Mouse (Mus musculus) monocyte, adult 2 months (primary cell): ENCODE results near the gene Cd4.
"Not testable (repeated sequence)": the region's sequence is repeated elsewhere in the genome, so short reads cannot be mapped to it uniquely, and the experiment has no call there.

ENCODE experiments used
- DNase-seq, 2 experiments: peaks; one replicate each; pipeline ENCODE4 v3.0.0; 2022; ENCODE audit warnings: low spot score in 2 of 2, low read depth in 1 of 2

The Cd4 gene

DNA sequence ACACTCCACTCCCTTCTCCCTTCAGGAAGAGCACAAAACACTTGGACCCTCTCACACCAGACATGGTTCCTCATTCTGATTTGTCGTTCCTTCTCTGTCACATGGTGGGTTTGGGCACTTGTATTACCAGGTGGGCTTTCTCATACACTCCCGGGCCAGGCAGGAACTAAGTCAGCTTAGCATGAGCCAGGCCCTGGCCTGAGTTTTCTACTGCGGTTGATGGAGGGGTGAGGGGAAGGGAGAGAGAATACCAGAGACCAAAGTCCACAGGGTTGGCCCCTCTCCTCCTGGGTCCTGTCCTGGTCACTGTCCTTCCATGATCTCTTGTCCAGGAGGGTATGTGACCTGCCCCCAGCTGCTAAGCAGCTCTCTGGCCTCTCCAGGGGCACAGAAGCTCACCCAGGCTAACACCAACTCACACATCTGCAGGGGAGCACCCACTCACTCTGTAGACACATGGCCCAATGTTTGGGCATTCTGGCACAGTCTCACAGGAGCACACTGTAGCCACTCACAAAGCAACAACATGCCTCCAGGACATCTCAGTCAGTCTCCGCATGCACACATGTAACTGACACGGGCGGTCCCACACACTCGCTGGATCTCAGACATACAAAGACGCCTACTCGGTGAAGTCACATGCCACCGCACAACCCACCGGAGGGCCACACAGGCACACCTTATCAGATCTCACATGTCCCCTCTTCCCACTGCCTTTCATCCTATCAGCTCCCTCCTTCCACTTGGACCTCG, 28.1 kb upstream of the Cd4 start:
- no peak for DNase-seq

DNA sequence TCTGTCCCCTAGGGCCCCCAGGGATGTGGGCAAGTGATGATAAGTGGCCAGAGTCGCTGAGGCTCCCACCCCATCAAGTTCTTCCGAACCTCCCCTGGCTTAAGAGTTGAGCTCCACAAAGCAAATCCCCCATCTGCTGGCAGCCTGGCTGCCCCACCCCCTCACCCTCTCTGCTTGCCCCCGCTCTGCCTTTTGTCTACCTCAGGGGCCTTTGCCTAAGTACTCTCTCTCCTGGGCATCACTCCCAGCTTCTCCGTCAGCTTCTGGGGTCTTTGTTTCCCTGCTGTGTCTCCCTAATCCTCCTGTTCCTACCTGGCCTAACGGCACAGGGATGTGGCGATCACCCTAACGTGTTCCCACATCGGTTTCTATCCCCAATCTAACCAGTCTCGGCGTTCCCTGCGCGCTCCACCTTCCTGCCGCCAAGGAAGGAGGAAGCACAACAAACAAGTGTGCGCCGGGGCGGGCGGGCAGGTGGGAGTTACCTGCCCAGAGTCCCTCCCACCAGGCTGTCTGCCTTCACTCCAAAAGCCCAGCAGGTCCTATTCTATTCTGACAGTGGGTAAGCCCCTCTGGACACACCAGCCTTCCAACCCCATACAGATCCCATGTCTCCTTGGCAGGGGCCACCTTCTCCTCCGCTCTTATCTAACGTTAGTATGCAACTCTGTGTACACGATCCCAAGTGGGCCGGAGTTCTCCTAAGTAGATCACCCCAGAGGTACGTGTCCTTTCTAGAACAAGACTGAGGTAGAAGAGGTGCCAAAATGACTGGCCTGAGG, 27.3 kb upstream of the Cd4 start:
- no peak for DNase-seq

DNA sequence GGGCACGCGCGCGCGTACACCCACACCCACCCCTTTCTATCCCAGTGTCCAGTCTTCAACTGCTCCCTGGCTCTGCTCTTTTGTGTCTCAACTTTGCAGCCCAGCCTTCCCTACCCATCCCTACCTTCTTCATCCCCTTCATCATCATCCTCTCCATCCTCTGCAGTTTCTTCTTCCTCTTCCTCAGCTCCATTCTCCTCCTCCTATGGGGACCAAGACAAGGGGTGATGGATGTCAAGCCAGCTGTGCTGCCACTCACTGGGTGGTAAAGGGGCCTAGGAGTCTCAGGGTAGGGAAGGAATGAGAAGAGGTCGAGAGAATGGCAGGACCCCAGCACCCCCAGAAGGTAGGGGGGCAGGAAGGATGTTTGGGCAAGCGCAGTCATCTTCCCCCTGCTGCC, 26.5 kb upstream of the Cd4 start:
- no peak for DNase-seq

DNA sequence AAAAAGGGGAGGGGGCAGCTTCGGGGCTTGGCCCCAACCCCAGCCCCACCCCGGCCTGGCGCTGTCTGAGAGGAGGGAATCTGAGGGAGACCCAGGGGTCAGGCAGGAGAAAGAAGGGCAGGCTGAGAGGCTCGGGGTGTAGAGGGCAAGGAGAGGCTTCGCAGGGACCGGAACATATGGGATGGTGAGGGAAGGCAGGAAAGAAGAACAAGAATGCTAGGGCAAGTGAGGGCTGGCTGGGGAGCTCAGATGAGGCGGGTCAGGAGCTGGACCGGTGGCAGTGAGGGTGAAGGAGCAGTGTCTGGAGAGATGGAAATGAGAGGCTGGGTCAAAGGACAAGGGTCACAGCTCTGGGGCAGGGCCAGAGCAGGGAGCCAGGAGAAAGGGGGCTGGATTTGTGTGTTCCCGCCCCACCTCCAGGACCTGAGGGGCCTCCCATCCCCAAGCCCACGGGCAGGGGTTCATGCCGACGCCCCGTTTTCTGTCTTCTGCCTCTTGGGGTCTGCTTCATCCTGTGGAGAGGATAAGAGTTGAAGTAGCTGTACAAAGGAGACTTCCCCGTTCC, 25.8 kb upstream of the Cd4 start:
- no peak for DNase-seq

DNA sequence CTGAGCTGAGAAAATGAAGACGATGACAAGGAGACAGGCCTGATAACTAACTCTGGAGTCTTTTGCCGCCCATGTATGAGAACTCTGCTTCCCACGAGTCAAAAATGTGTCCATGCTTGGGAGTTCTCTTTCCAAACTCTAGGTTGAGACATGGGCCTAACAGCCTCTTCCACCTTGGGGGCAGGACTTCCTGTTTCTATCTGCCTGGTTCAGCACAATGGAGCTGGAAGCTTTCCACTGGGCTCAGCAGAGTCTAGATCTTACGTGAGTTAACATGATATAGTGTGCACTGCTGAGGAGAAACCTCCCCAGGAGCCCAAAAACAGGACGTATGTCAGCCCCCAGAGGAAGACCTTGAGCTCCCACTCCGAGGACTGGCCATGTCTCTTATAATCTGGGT, 25.2 kb upstream of the Cd4 start:
- DNase-seq = no peak

DNA sequence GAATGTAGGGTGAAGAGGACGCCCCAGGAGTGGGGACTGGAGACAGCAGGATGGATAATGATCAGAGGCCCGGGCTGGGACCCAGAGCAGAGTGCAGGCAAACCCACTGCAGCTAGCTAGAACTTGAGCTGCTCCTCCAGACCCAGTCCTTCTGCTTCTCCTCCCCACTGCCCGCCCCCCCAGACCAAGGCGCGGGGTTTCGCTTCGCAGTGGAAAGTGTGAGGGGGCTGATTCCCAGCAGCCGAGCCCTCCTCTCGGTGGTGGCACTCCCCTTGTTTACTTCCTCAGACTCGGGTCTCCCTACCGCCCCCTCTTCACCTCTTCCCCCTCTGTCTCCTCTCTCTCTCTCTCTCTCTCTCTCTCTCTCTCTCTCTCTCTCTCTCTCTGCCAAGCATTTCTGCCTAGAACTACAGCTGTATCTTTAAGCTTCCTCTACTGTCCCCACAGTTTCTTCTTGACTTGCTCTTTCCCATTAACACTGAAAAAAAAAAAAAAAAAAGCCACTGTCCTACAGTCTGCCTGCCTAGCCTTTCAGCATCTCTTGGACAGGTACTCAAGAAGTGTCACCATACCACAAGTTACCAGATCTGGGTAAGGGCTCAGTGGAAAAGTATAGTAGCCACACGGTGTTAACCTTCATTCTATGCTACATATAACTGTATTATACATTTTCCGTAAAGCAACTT, 23.7 kb upstream of the Cd4 start, which contains the start of gene Lag3:
Gene Lag3 (minus strand): TSS at position 173 of the 686 bp plus-strand sequence.
- DNase-seq = no peak

DNA sequence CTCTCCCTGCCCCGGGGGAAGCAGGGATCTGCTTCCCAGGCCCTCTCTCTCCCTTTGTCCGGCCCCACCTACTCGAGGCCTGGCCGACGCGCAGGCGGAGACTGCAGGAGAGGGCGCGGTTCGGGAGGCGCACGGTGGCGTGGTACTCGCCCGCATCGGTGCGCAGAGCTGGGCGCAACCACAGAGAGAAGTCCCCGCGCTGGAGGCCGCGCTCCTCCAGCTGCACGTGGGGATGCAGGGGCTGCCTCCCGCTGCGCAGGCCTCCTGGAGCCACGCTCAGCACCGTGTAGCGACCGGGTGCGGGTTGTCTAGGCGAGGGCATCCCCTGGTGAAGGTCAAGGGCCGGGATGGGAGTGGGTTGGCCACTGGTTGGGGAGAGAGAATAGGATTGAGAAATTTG, 22.0 kb upstream of the Cd4 start:
- DNase-seq = no peak

DNA sequence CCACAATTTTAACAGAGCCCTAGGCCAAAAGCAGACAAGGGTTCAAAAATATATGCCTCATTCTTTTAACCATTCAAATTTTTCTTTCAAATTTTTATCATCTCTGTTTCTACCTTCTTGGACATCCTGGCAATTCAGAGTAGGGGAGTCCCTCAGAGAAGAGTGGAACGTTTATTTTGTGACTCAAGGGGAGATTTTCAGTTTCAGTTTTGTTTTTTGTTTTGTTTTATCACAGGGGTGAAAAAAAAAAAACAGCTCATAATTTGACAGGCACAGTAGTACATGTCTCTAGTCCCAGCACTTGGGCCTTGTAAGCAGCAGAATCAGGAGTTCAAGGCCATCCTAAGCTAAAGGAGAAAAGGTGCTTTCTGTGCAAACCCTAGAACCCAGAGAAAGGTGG, 19.7 kb upstream of the Cd4 start:
- DNase-seq = no peak

DNA sequence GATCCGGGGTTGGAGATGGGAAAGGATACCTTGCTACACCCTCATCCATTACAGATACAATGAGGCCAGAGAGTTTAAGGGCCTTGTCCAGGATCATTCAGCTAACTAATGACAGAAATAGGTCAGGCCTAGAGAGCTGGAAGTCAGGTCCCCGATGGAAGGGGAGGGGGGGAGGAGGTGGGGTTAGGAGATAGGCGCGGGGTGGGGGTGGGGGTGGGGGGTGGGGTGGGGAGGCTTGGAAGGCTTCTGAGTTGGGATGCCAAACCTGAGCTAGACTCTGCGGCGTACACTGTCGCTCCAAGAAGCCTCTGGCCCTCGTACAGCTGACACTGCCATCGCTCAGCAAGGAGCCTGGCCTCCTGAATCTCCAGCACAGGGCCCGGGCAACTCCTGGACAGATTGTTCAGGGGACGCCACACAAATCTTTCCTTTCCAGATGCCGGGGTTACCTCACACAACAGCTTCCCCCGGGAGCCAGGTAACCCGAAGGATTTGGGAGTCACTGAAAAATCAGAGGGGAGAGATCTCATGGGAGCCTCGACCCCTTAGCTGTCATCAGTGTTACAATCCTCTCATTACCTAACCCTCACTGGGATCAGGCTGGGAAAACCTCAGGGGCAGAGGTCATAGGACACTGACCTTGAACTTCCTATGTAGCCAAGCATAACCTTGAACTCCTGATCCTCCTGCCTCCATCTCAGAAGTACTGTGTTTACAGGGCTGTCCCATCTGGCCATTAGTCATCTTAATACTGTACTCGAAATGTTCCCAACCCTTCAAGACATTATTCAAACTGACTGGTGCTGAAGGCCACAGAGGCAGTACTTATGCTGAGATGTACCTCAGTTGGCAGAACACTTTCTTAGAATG, 17.2 kb upstream of the Cd4 start:
- no peak for DNase-seq

DNA sequence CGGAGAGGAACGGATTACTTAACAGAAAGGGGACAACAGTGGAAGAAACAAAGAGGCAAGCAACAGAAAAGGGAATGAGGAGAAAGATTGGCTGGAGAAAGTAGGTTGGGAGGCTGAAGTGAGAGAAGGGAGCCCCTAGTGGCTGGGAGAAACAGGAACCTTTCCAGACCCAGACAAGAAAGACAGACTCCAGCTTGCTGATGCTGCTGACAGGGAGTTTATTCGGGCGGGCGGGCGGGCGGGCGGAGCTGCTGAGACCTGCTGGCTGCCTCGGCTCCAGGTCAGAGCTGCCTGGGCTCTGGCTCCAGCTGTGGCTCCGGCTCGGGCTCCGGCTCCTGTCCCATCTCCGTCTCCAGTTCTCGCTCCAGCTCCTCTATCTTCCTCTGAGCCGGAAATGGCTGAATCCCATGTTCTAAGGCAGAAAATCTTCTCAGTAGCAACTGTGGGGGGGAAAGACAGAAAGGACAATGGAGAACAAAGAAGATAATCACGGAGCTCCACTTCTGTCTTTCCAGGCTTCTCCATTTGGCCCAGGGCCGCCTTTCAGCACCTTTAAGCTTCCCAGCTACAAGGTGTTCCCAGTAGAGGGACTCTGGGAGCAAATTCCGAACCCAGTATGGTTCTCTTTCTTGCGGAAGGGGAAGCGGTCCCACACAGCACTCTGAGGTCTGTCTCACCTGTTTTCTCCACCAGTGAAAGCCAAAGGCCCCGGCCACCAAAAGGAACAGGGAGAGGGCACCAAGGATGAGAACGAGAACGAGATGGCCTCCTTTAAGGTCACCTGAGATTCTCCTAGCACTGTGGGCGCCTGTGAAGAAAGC, 16.4 kb upstream of the Cd4 start:
- no peak for DNase-seq

DNA sequence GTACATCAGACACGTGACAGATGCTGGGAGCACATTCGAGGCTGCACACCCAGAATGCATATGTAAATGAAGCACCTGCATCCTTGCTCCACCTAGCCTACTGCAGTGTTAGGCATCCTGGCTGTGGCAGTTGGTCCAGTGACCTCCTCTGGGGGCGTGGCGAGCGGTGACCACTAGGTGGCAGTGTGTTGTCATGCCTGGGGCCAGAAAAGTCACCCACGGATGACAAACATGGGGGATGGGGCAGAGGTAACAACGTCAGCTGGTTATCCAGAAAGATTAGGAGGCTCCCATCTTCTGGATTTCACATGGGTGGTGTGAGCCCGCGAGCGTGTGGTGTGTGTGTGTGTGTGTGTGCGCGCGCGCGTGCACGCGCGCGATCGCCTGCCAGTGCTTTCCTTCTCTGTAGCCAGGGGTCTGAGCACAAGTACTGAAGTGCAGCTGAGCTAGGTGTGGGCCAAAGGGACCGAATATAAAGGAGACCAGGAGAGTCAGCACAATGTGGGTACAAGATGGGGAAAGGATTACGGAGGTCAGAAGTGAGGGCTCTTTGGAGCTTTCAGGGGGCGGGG, 15.6 kb upstream of the Cd4 start:
- DNase-seq = peak; percentile 81 to 94

DNA sequence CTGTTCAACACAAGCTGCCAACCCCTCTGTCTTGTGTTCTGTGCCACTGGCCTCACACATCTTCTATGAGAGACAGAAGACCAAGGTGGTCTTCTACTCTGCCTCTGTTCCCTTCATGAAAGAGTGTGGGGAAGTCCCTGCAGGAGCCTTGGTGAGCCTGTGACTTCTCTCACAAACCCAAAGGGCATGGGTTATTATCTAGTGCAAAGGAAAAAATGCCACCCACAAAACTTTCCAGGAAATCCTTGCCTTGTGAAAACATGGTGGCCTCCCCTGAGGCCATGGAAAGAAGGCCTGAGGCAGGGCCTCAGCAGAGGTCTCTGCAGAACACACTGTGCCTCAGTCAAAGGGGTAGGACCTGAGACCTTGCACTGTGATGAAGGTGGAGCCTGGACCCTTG, 13.8 kb upstream of the Cd4 start:
- no peak for DNase-seq

DNA sequence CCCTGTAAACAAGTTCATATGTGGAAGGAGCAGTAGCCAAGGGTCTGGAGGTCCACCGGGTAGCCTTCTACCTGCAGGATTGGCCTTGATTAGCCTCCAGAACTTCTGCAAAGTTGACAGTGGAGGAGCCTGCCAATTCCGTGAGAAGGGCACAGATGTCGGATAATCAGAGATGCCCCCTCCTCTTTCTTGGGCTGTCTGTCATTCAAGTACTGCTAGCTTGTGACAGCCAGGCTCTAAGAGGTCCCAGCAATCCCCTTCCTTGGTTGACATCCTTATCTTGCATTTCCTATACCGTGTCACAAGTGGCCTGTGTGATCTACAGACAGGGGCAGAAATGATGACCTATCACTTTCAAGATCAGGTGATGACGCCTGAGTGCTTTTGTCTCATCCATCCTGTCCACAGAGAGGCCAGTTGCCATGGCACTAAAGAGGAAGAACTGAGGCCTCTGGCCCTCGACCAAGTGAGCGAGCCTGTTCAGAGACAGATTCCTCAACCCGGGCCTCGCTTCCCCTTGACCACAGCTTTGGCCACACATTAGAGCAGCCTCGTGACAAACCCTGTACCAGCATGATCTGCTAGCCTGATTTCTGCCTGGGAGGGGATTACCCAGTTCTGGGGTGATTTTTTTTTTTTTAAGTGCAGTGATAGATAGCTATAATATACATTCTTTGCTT, 12.9 kb upstream of the Cd4 start:
- DNase-seq = peak; percentile 77 to 80

DNA sequence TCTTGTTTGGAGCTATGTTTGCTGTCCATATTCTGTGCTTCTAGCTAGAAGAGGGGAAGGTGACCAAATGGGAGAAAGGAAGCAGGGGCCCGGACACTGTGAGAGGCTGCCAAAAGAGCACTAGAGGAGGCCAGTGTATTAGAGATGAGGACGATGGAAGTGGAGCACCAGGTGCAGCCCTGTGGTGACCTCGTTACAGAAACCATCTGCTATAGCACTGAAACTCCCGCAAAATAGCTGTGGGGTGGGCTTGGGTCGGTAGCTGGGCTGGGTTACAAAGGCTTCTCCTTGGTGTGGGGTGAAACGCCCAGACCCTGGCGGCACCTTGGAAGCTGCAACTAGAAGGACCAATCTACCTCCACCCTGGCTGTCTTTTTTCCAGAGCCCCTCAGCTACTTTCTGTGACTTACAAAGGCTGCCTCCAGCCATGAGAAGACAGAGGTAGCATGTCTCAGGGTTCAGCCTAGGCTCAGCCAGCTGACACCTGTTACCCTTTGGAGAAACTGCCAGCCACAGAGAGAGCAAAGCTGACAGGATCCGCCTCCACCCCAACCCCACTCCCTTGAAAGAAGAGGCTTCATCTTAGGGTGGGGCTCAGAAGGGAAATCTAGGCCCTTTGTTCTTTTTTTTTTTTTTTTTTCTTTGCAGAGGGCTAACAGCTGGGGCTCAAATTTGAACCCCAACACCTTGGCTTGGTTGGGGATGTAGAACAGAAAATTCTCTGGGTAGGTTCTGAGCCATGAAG, 12.2 kb upstream of the Cd4 start:
- no peak for DNase-seq

DNA sequence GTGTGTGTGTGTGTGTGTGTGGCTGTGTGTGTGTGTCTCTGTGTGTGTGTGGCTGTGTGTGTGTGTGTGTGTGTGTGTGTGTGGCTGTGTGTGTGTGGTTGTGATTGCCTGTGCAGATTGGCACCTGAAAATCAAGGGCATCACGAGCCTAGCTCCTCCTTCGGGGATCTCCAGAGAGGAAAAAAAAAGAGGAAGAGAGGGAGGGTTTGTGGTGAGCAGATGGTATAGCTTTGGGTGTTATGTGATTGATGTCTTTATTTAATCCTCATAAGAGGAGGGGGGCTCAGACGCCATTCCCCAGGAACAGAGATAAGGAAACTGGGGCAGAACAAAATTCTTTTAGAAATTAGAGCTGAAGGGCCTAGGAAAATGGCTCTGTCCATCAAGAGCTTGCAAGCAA, 10.3 kb upstream of the Cd4 start:
- DNase-seq = no peak

DNA sequence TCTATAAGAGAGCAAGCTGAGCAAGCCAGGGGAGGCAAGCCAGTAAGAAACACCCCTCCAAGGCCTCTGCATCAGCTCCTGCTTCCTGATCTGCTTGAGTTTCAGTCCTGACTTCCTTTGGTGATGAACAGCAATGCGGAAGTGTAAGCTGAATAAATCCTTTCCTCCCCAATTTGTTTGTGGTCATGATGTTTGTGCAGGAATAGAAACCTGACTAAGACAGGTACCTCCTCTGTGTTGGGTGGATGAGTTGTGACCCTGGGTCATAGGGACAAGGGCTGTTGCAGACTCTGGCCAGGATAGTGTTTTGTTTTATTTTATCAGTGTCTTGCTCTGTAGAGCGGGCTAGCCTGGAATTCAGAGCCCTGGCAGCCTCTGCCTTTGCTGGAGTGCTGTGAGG, 6.1 kb upstream of the Cd4 start:
- not testable (repeated sequence) for DNase-seq

DNA sequence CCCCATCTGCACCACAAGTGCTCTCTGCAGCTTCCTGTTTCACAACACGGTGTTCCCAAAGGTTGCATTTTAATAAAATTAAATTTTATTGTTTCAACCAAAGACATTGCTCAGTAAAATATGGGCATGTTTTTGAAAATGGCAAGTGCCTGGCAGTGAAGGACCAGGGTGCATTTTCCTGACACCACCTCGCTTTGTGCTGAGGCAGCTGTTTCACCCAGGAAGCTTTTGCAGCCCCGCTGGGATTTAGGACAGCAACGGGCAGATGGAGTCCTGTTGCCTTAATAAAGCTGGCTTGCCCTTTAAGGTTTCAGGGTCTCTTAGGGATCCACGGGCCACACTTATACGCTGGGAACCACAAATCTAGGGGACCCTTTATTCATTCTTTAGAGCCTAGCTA, 3.0 kb upstream of the Cd4 start:
- DNase-seq = no peak

DNA sequence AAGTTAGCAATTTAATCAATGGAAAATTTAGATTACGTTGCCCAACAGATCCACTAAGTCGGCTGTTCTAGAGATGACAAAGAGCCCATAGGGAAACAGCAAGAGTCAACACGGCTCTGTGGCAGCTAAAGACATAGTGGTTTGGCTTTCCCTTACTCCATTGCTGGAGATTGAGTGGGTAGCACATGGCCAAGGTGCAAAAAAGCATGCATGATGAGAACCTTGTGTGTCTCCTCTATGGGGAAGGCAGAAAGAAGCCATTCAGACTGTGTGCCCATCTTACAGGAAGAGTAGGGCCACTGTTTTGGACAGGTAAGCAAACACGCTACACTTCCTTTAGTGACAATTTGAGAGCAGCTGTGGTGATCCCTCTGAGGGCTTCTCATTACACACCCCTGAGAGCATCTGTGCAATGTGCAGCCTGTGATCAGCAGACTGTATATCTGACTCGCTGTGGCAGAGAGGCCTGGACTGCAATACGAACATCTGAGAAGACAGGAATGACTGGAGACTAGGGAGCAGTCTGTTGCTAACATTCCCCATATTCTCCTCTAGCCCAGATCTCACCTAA, 619 bp upstream of the Cd4 start:
- DNase-seq = no peak
